Mouse (Mus musculus) right cerebral cortex, postnatal 36 days (tissue): ENCODE results near the gene Nxnl1.

ENCODE experiments used
- DNase-seq, 2 experiments: peaks; one replicate each; pipeline ENCODE4 v3.0.0; 2022; ENCODE audit warnings: low spot score in 2 of 2, mixed read lengths in 1 of 2

The Nxnl1 gene

GRCm38 (mm10) chr8:71566501-71566900 is at the start of gene Nxnl1:
Gene Nxnl1, minus strand, starts transcription at chr8:71566601.
- no peak for DNase-seq

GRCm38 (mm10) chr8:71613418-71613817 is 47.0 kb upstream of the Nxnl1 start:
- DNase-seq = no peak

- no peak for DNase-seq
Measured at GRCm38 (mm10) chr8:71612141-71612540, 45.7 kb upstream of the Nxnl1 start.

GRCm38 (mm10) chr8:71610822-71611651 is 44.6 kb upstream of the Nxnl1 start, which contains the start of gene Colgalt1:
Gene Colgalt1, plus strand, starts transcription at chr8:71610998.
- DNase-seq = peak; percentile 98 to 99

GRCm38 (mm10) chr8:71604021-71604420 is 37.6 kb upstream of the Nxnl1 start:
- no peak for DNase-seq

GRCm38 (mm10) chr8:71602666-71603334 is 36.4 kb upstream of the Nxnl1 start:
- no peak for DNase-seq

GRCm38 (mm10) chr8:71601939-71602665 is 35.7 kb upstream of the Nxnl1 start:
- no peak for DNase-seq

GRCm38 (mm10) chr8:71598841-71599240 is 32.4 kb upstream of the Nxnl1 start:
- DNase-seq = no peak

GRCm38 (mm10) chr8:71598375-71598774 is 32.0 kb upstream of the Nxnl1 start:
- DNase-seq = no peak

- no peak for DNase-seq
Measured at GRCm38 (mm10) chr8:71597451-71597850, 31.1 kb upstream of the Nxnl1 start, which contains the start of gene Fam129c. Gene Fam129c, plus strand, starts transcription at chr8:71597648.

- DNase-seq = no peak
Measured at GRCm38 (mm10) chr8:71596798-71597197, 30.4 kb upstream of the Nxnl1 start.

GRCm38 (mm10) chr8:71596384-71596783 is 30.0 kb upstream of the Nxnl1 start:
- DNase-seq = no peak

- peak; percentile 79 to 80 for DNase-seq
Measured at GRCm38 (mm10) chr8:71595862-71596261, 29.5 kb upstream of the Nxnl1 start.

- DNase-seq = no peak
Measured at GRCm38 (mm10) chr8:71594324-71594722, 27.9 kb upstream of the Nxnl1 start.

GRCm38 (mm10) chr8:71593556-71594323 is 27.3 kb upstream of the Nxnl1 start:
- no peak for DNase-seq

- peak; percentile 90 to 92 for DNase-seq
Measured at GRCm38 (mm10) chr8:71592374-71593170, 26.2 kb upstream of the Nxnl1 start.

- peak; percentile 94 to 95 for DNase-seq
Measured at GRCm38 (mm10) chr8:71591471-71592373, 25.3 kb upstream of the Nxnl1 start, which contains the start of gene Pgls. Gene Pgls, plus strand, starts transcription at chr8:71592176.

- no peak for DNase-seq
Measured at GRCm38 (mm10) chr8:71591017-71591416, 24.6 kb upstream of the Nxnl1 start.

- DNase-seq = no peak
Measured at GRCm38 (mm10) chr8:71588762-71589161, 22.4 kb upstream of the Nxnl1 start.
